ENCODE assay signal across 8 mouse cellular contexts in genomic region chr3:104597135-104597764, GRCm38 (mm10). TPM values are rescaled to one million over a fixed set of nuclear protein-coding genes. Genes with fewer than 3 reads are reported as not detected.
A peak's percentile ranks its signal among the peaks of the same experiment; 100 is the strongest.
DNase-seq lines count a peak whose midpoint lies in the region; TF ChIP-seq lines count a peak whose summit lies in the region.
"Had no signal": no experiment of that assay in that cellular context is flagged by ENCODE, and none has a peak within 500 bp of the region (broad histone marks: within the 10 kb centered on the region; RNA-seq: fewer than 3 reads in every experiment).

No protein-coding gene starts in this region.

- under 1% methylated on average over 10 of the region's 10 CpGs for WGBS in cerebellum, adult 2 months
- WGBS in kidney, adult 2 months, result 37% methylated on average over 10 of the region's 10 CpGs

- no peak for TF ChIP-seq POLR2A in cerebellum, adult 2 months (IDR thresholded peaks at IDR 0.05; ENCODE audit: borderline replicate concordance, insufficient read depth, low read length)
- TF ChIP-seq POLR2A in kidney, adult 2 months (IDR thresholded peaks at IDR 0.05; ENCODE audit: low read depth, low read length), result no peak

- intact Hi-C loops in gastrocnemius, postnatal 14 days (cut with DNase I; ENCODE audit: low total_unique reads), result no loop called here
- intact Hi-C loops in left cerebral cortex, postnatal 14 days (cut with DNase I), result no loop called here

- H3K27ac ChIP-seq in cerebellum, adult 2 months (ENCODE audit: insufficient read depth, low read length), result peak overlapping the region; percentile 8
- no peak overlapping the region for H3K27ac ChIP-seq in kidney, adult 2 months (ENCODE audit: insufficient read depth, low read depth, low read length)

- DNase-seq in adrenal gland, postnatal 25 days, result peak; percentile 61
- DNase-seq in cerebellum, adult 2 months, result peak; percentile 92 to 97
- DNase-seq in gastrocnemius, postnatal 14 days, result peak; percentile 77
- peak; percentile 82 for DNase-seq in kidney, adult 2 months
- DNase-seq in left cerebral cortex, postnatal 14 days (ENCODE audit: low spot score in 2 of 2), result peak; percentile 92 to 97
- peak; percentile 52 for DNase-seq in ovary, postnatal 10 days (ENCODE audit: low spot score)
- DNase-seq in embryo, embryonic 9.5 days (ENCODE audit: extremely low spot score), result no peak

- TF ChIP-seq CTCF in cerebellum, adult 2 months (IDR thresholded peaks at IDR 0.05; ENCODE audit: borderline replicate concordance, insufficient read depth, low read depth, low read length), result no peak
- TF ChIP-seq CTCF in kidney, adult 2 months (conservative IDR thresholded peaks at IDR 0.05; ENCODE audit: insufficient read depth, insufficient read length, low read depth, low read length), result no peak

- H3K4me1 ChIP-seq in cerebellum, adult 2 months (ENCODE audit: control insufficient read depth, insufficient read depth, low read length), result peaks cover 29% of the 10 kb centered on the region
- H3K4me1 ChIP-seq in kidney, adult 2 months (ENCODE audit: control insufficient read depth, insufficient read depth, low read length), result peaks cover 14% of the 10 kb centered on the region
- H3K4me1 ChIP-seq: megakaryocyte, embryonic 14.5 days had no signal

- H3K27me3 ChIP-seq in cerebellum, adult 2 months (ENCODE audit: control insufficient read depth, insufficient read depth, low read length), result no peaks in the 10 kb centered on the region
- H3K27me3 ChIP-seq in kidney, adult 2 months (replicated peaks; ENCODE audit: control insufficient read depth, insufficient read depth, low read length), result no peaks in the 10 kb centered on the region

- H3K36me3 ChIP-seq in kidney, adult 2 months (ENCODE audit: control insufficient read depth, insufficient read depth, low read length), result no peaks in the 10 kb centered on the region

- H3K4me3 ChIP-seq in cerebellum, adult 2 months (replicated peaks; ENCODE audit: insufficient read depth, low read depth, low read length), result no peak overlapping the region
- H3K4me3 ChIP-seq in kidney, adult 2 months (ENCODE audit: insufficient read depth, low read depth, low read length), result no peak overlapping the region
- H3K4me3 ChIP-seq: megakaryocyte, embryonic 14.5 days had no signal

RNA-seq across cellular contexts. Expression of gene Slc16a1, which starts 41.2 kb away (rescaled TPM):
- total RNA-seq in adrenal gland, postnatal 25 days (2021), result 26.1 and 31.4 TPM in 2 replicates
- polyA plus RNA-seq in cerebellum, adult 2 months (2012; rRNA removed), result 29.9 and 31.9 TPM in 2 replicates
- 10 to 100 TPM; 20.4 to 26.4 TPM for total RNA-seq in gastrocnemius, postnatal 14 days (2021)
- polyA plus RNA-seq in kidney, adult 2 months (2012; rRNA removed), result 18.3 and 23.1 TPM in 2 replicates
- total RNA-seq in left cerebral cortex, postnatal 14 days (2021), result 10 to 100 TPM; 73.0 to 75.0 TPM
